Mouse (Mus musculus) CH12.LX (cell line): ENCODE data around the gene Usp39. TPM values are rescaled to one million over a fixed set of nuclear protein-coding genes. Genes with fewer than 3 reads are reported as not detected.

Source experiments
- DNase-seq: peaks from one replicate; pipeline ENCODE4 v3.0.0-alpha.2; 2013; ENCODE audit errors: extremely low read depth
- H3K27ac ChIP-seq: 2 replicates; pipeline ENCODE4 v1.5.1; 2012; ENCODE audit warnings: low read depth, mild to moderate bottlenecking, control low read depth, moderate library complexity; ENCODE audit not compliant: insufficient read depth
- H3K27me3 ChIP-seq: replicated peaks from 2 replicates; pipeline ENCODE3; 2012; ENCODE audit warnings: inconsistent platforms
- H3K36me3 ChIP-seq, 2 experiments: replicated peaks in 1 of 2; 2 replicates each; pipeline versions ENCODE3 to v1.6.1; 2012; ENCODE audit warnings: inconsistent platforms in 1 of 2, low read length in 1 of 2, mild to moderate bottlenecking in 1 of 2, mixed read lengths in 1 of 2, moderate library complexity in 1 of 2; ENCODE audit not compliant: control insufficient read depth in 1 of 2, insufficient read depth in 1 of 2
- H3K4me1 ChIP-seq, 2 experiments: 2 replicates each; pipeline ENCODE4 v1.6.1; 2012; ENCODE audit warnings: inconsistent platforms in 1 of 2, moderate library complexity in 1 of 2; ENCODE audit not compliant: insufficient read depth in 2 of 2, control insufficient read depth in 1 of 2
- H3K4me2 ChIP-seq: 2 replicates; pipeline ENCODE4 v1.6.1; 2012; ENCODE audit warnings: low read depth, mild to moderate bottlenecking, control low read depth; ENCODE audit not compliant: poor library complexity, insufficient read depth, severe bottlenecking
- H3K4me3 ChIP-seq, 3 experiments: fragments of 150-350 bp in 1 of 3; sonication (generic) in 1 of 3; replicated peaks in 1 of 3; 2 replicates each; pipeline versions ENCODE3 to v1.5.1; 2011 to 2012; ENCODE audit warnings: low read depth in 2 of 3, low read length in 2 of 3, mild to moderate bottlenecking in 2 of 3, moderate library complexity in 2 of 3, control low read depth in 1 of 3, improper control_type of control experiment in 1 of 3, inconsistent platforms in 1 of 3, mixed read lengths in 1 of 3; ENCODE audit not compliant: poor library complexity in 1 of 3
- H3K79me2 ChIP-seq: replicated peaks from 2 replicates; pipeline ENCODE4 v1.6.1; 2012; ENCODE audit warnings: mild to moderate bottlenecking, moderate library complexity; ENCODE audit not compliant: control insufficient read depth, poor library complexity, insufficient read depth, severe bottlenecking; ENCODE audit errors: extremely low read depth
- H3K9ac ChIP-seq: 2 replicates; pipeline ENCODE4 v1.6.1; 2012; ENCODE audit warnings: low read depth, mild to moderate bottlenecking, control low read depth, moderate library complexity; ENCODE audit not compliant: insufficient read depth
- H3K9me3 ChIP-seq: replicated peaks from 2 replicates; pipeline ENCODE3; 2012; ENCODE audit warnings: low read length, inconsistent platforms, mixed read lengths
- CHD2 ChIP-seq: IDR thresholded peaks from 2 replicates; pipeline ENCODE4 v1.6.1; 2011; ENCODE audit warnings: low read length, improper control_type of control experiment
- E2F4 ChIP-seq: IDR thresholded peaks from 2 replicates; pipeline ENCODE4 v1.6.1; 2011; ENCODE audit warnings: low read depth, low read length, improper control_type of control experiment; ENCODE audit not compliant: insufficient replicate concordance
- ELF1 ChIP-seq: IDR thresholded peaks from 2 replicates; pipeline ENCODE4 v1.6.1; 2014; ENCODE audit warnings: low read depth, mild to moderate bottlenecking, inconsistent platforms, low read length, improper control_type of control experiment
- EP300 ChIP-seq: IDR thresholded peaks from 2 replicates; pipeline ENCODE4 v1.6.1; 2011; ENCODE audit warnings: low read length, improper control_type of control experiment
- IRF4 ChIP-seq: IDR thresholded peaks from 2 replicates; pipeline ENCODE4 v1.6.1; 2014; ENCODE audit warnings: low read depth, mild to moderate bottlenecking, inconsistent platforms, low read length, improper control_type of control experiment
- JUN ChIP-seq: IDR thresholded peaks from 2 replicates; pipeline ENCODE4 v1.6.1; 2011; ENCODE audit warnings: low read depth, mild to moderate bottlenecking, low read length, improper control_type of control experiment, moderate library complexity; ENCODE audit not compliant: insufficient read depth
- KAT2A ChIP-seq: IDR thresholded peaks from 2 replicates; pipeline ENCODE4 v1.6.1; 2012; ENCODE audit warnings: low read length, improper control_type of control experiment, inconsistent platforms; ENCODE audit not compliant: insufficient replicate concordance
- MAX ChIP-seq: IDR thresholded peaks from 2 replicates; pipeline ENCODE4 v1.6.1; 2011; ENCODE audit warnings: low read length, improper control_type of control experiment
- MAZ ChIP-seq: IDR thresholded peaks from 2 replicates; pipeline ENCODE4 v1.6.1; 2012; ENCODE audit warnings: low read depth, mild to moderate bottlenecking, inconsistent platforms, low read length, improper control_type of control experiment, moderate library complexity
- MXI1 ChIP-seq: IDR thresholded peaks from 2 replicates; pipeline ENCODE4 v1.6.1; 2011; ENCODE audit warnings: mild to moderate bottlenecking, low read depth, low read length, improper control_type of control experiment
- MYC ChIP-seq: IDR thresholded peaks from 2 replicates; pipeline ENCODE4 v1.6.1; 2011; ENCODE audit warnings: low read depth, mild to moderate bottlenecking, improper control_type of control experiment, low read length
- POLR2AphosphoS2 ChIP-seq: IDR thresholded peaks from 2 replicates; pipeline ENCODE4 v1.6.1; 2011; ENCODE audit warnings: low read depth, low read length, improper control_type of control experiment
- SIN3A ChIP-seq: IDR thresholded peaks from 2 replicates; pipeline ENCODE4 v1.6.1; 2012; ENCODE audit warnings: low read length, improper control_type of control experiment, inconsistent platforms
- TCF12 ChIP-seq: IDR thresholded peaks from 2 replicates; pipeline ENCODE4 v1.6.1; 2014; ENCODE audit warnings: low read depth, mild to moderate bottlenecking, inconsistent platforms, low read length, improper control_type of control experiment
- USF2 ChIP-seq: conservative IDR thresholded peaks from 2 replicates; pipeline ENCODE4 v1.6.1; 2011; ENCODE audit warnings: low read depth, low read length, improper control_type of control experiment
- ZC3H11A ChIP-seq: IDR thresholded peaks from 2 replicates; pipeline ENCODE4 v1.6.1; 2012; ENCODE audit warnings: low read depth, mild to moderate bottlenecking, inconsistent platforms, low read length, improper control_type of control experiment
- ZKSCAN1 ChIP-seq: IDR thresholded peaks from 2 replicates; pipeline ENCODE4 v1.6.1; 2012; ENCODE audit warnings: low read depth, inconsistent platforms, low read length, improper control_type of control experiment, borderline replicate concordance
- dilution Hi-C: fragments of 300-500 bp; cut with MboI; formaldehyde crosslinking; loops from 2 replicates; pipeline ENCODE4 v1.14.3; 2020; ENCODE audit warnings: low sequenced_read_pairs; ENCODE audit not compliant: extremely low pct_unique_long_range_greater_than_20kb, extremely low pct_ligation_motif_present
- in situ Hi-C: fragments of 300-500 bp; cut with MboI; formaldehyde crosslinking; loops from 3 replicates; pipeline ENCODE4 v1.14.3; 2019; ENCODE audit warnings: low sequenced_read_pairs, low pct_ligation_motif_present, low pct_unique_long_range_greater_than_20kb, mixed read lengths
- polyA plus RNA-seq: library from polyadenylated mRNA; unstranded; fragments of >175 nt; gene quantifications from 2 replicates; pipeline ENCODE4 v1.2.1, GENCODE M21; 2012; ENCODE audit warnings: low read depth; ENCODE audit not compliant: insufficient read length
- total RNA-seq, 2 experiments: library from RNA; depleted of rRNA; stranded (reverse); fragments of 300-350 nt in 1 of 2; fragments of >200 nt in 1 of 2; gene quantifications; 2 replicates each; pipeline ENCODE4 v1.2.3; 2012 to 2014

Gene Usp39
- total and polyA plus RNA-seq, 3 experiments: 74.5 to 138 (median 88.2) TPM

GRCm38 (mm10) chr6:72354025-72354424, 9.0 kb upstream of the Usp39 start:
- Histone ChIP-seq H3K4me3 (no peak overlapping the region), H3K4me2 (no peak overlapping the region), H3K4me1 (peaks cover 3 to 42% of the 10 kb centered on the region in 2 experiments; a peak in 3 of 4 replicates), H3K36me3 (peaks cover 45 to 90% of the 10 kb centered on the region in 2 experiments), H3K27ac (no peak overlapping the region), H3K9ac (no peak overlapping the region), H3K27me3 (no peaks in the 10 kb centered on the region), H3K9me3 (peaks cover 7% of the 10 kb centered on the region), H3K79me2 (peaks cover 4% of the 10 kb centered on the region; the same call in 1 of the 2 replicates)
- DNase-seq: no peak
- dilution Hi-C loops (no loop called here), in situ Hi-C loops (no loop called here)
- TF ChIP-seq CHD2 (no peak), POLR2AphosphoS2 (no peak), MYC (no peak), ZKSCAN1 (no peak), ELF1 (no peak), KAT2A (no peak), IRF4 (no peak), ZC3H11A (no peak), SIN3A (no peak), MAZ (no peak), JUN (no peak), TCF12 (no peak), MAX (no peak), E2F4 (no peak), MXI1 (no peak)

GRCm38 (mm10) chr6:72352636-72353405, 7.8 kb upstream of the Usp39 start:
- H3K4me2 ChIP-seq: no peak overlapping the region

More at GRCm38 (mm10) chr6:72352636-72353405, 7.8 kb upstream of the Usp39 start:
- Histone ChIP-seq H3K9ac (no peak overlapping the region), H3K4me3 (no peak overlapping the region), H3K27ac (no peak overlapping the region), H3K36me3 (peaks cover 40 to 86% of the 10 kb centered on the region in 2 experiments), H3K27me3 (no peaks in the 10 kb centered on the region), H3K9me3 (peaks cover 7% of the 10 kb centered on the region), H3K79me2 (peaks cover 15% of the 10 kb centered on the region), H3K4me1 (peaks cover 12 to 54% of the 10 kb centered on the region in 2 experiments; a peak in 3 of 4 replicates)
- TF ChIP-seq EP300 (0 out of 2 replicates have a peak, but pooled peaks have one; percentile 23), USF2 (no peak)
- DNase-seq: peak; percentile 18
- in situ Hi-C loops (no loop called here), dilution Hi-C loops (no loop called here)
